Mouse (Mus musculus) 3T3-L1 (cell line): ENCODE data around the gene Tsc1.
A peak's percentile ranks its signal among the peaks of the same experiment; 100 is the strongest.

ENCODE experiments used
- DNase-seq: peaks from one replicate; pipeline ENCODE4 v3.0.0-alpha.2; 2015; ENCODE audit warnings: low read depth, low spot score

The Tsc1 gene

GRCm38 (mm10) chr2:28640461-28641424 lies at the start of gene Tsc1:
Gene Tsc1 (plus strand): TSS chr2:28641228.
- peak; percentile 94 for DNase-seq

GRCm38 (mm10) chr2:28591479-28591878 lies 49.5 kb upstream of the Tsc1 start:
- peak; percentile 99 for DNase-seq

GRCm38 (mm10) chr2:28592809-28593208 lies 48.2 kb upstream of the Tsc1 start:
- DNase-seq: no peak

- no peak for DNase-seq
Observed at GRCm38 (mm10) chr2:28596021-28596420, 45.0 kb upstream of the Tsc1 start.

GRCm38 (mm10) chr2:28596998-28597397 lies 44.0 kb upstream of the Tsc1 start:
- DNase-seq: peak; percentile 33

- no peak for DNase-seq
Observed at GRCm38 (mm10) chr2:28597733-28598547, 43.1 kb upstream of the Tsc1 start.

GRCm38 (mm10) chr2:28598692-28599568 lies 42.1 kb upstream of the Tsc1 start:
- DNase-seq: no peak

GRCm38 (mm10) chr2:28599569-28599900 lies 41.5 kb upstream of the Tsc1 start:
- DNase-seq: no peak

GRCm38 (mm10) chr2:28601720-28602590 lies 39.1 kb upstream of the Tsc1 start:
- DNase-seq: no peak

- no peak for DNase-seq
Observed at GRCm38 (mm10) chr2:28603542-28603941, 37.5 kb upstream of the Tsc1 start.

GRCm38 (mm10) chr2:28605789-28606541 lies 35.1 kb upstream of the Tsc1 start:
- DNase-seq: no peak

- DNase-seq: peak; percentile 27
Observed at GRCm38 (mm10) chr2:28606601-28607340, 34.3 kb upstream of the Tsc1 start.

- no peak for DNase-seq
Observed at GRCm38 (mm10) chr2:28607341-28608165, 33.5 kb upstream of the Tsc1 start.

- DNase-seq: no peak
Observed at GRCm38 (mm10) chr2:28609851-28610250, 31.2 kb upstream of the Tsc1 start.

GRCm38 (mm10) chr2:28610716-28611406 lies 30.2 kb upstream of the Tsc1 start:
- no peak for DNase-seq

- no peak for DNase-seq
Observed at GRCm38 (mm10) chr2:28611407-28611787, 29.6 kb upstream of the Tsc1 start.

GRCm38 (mm10) chr2:28612436-28613063 lies 28.5 kb upstream of the Tsc1 start:
- DNase-seq: no peak
